Mouse (Mus musculus): Measurements from ENCODE around the gene Clpsl2. TPM values are rescaled to one million over a fixed set of nuclear protein-coding genes. Genes with fewer than 3 reads are reported as not detected.

Clpsl2 gene
- polyA plus RNA-seq, 1 experiment from 2014 or later = not detected

- DNase-seq (ENCODE audit: low spot score) (no peak), ATAC-seq (replicated peaks; ENCODE audit: low FRiP score, low TSS enrichment, low read depth) (no peak)
- WGBS = 88% methylated on average over 9 of the region's 9 CpGs
- Histone ChIP-seq H3K4me3 (ENCODE audit: low read depth, low read length) (no peak overlapping the region), H3K4me2 (ENCODE audit: low read length) (no peak overlapping the region), H3K4me1 (replicated peaks; ENCODE audit: control insufficient read depth, insufficient read depth, low read length) (no peaks in the 10 kb centered on the region), H3K27ac (ENCODE audit: low read depth) (no peak overlapping the region), H3K9ac (ENCODE audit: low read length) (no peak overlapping the region), H3K27me3 (replicated peaks; ENCODE audit: control insufficient read depth, insufficient read depth, low read length) (no peaks in the 10 kb centered on the region), H3K36me3 (ENCODE audit: control insufficient read depth, insufficient read depth, low read length) (peaks cover 97% of the 10 kb centered on the region), H3K9me3 (ENCODE audit: control insufficient read depth, low read length) (no peaks in the 10 kb centered on the region)
Observed at GRCm38 (mm10) chr17:28601557-28602250, 52.5 kb downstream of the Clpsl2 start.

Small RNA genes lying within 50 kb of the gene (microRNA-seq; reads per million reads assigned to microRNA genes)
- not detected for gene Gm25195
- not detected for gene Mir6969

Other genes starting within 250 kb of the Clpsl2 start
- gene Fance, start 235.9 kb upstream of the Clpsl2 start, polyA plus RNA-seq (2014; fragmentation: Nextera tagmentation; extraction: Ambion mirVana) = 27.3 and 33.7 TPM in 2 replicates
- 909 and 955 TPM in 2 replicates for gene Rpl10a, start 220.9 kb upstream of the Clpsl2 start, polyA plus RNA-seq (2014; fragmentation: Nextera tagmentation; extraction: Ambion mirVana)
- gene Tead3, start 198.6 kb upstream of the Clpsl2 start, polyA plus RNA-seq (2014; fragmentation: Nextera tagmentation; extraction: Ambion mirVana) = 12.0 and 13.3 TPM in 2 replicates
- 3.7 and 4.0 TPM in 2 replicates for gene Tulp1, start 184.2 kb upstream of the Clpsl2 start, polyA plus RNA-seq (2014; fragmentation: Nextera tagmentation; extraction: Ambion mirVana)
- gene Fkbp5, start 31.9 kb upstream of the Clpsl2 start, polyA plus RNA-seq (2014; fragmentation: Nextera tagmentation; extraction: Ambion mirVana) = 8.1 and 8.7 TPM in 2 replicates
- not detected in 2 replicates for gene Armc12, start 18.6 kb upstream of the Clpsl2 start, polyA plus RNA-seq (2014; fragmentation: Nextera tagmentation; extraction: Ambion mirVana)
- 18.6 and 323 TPM in 2 replicates for gene Clps, start 11.4 kb downstream of the Clpsl2 start, polyA plus RNA-seq (2014; fragmentation: Nextera tagmentation; extraction: Ambion mirVana)
- 1.5 and 2.0 TPM in 2 replicates for gene Lhfpl5, start 26.2 kb downstream of the Clpsl2 start, polyA plus RNA-seq (2014; fragmentation: Nextera tagmentation; extraction: Ambion mirVana)
- gene Srpk1, start 73.3 kb downstream of the Clpsl2 start, polyA plus RNA-seq (2014; fragmentation: Nextera tagmentation; extraction: Ambion mirVana) = 124 and 126 TPM in 2 replicates
- 0.35 and 0.55 TPM in 2 replicates for gene Slc26a8, start 140.8 kb downstream of the Clpsl2 start, polyA plus RNA-seq (2014; fragmentation: Nextera tagmentation; extraction: Ambion mirVana)
- gene Mapk14, start 141.9 kb downstream of the Clpsl2 start, polyA plus RNA-seq (2014; fragmentation: Nextera tagmentation; extraction: Ambion mirVana) = 60.7 and 62.6 TPM in 2 replicates
- 4.0 and 4.7 TPM in 2 replicates for gene AC170998.1, start 176.7 kb downstream of the Clpsl2 start, polyA plus RNA-seq (2014; fragmentation: Nextera tagmentation; extraction: Ambion mirVana)
- gene Mapk13, start 219.9 kb downstream of the Clpsl2 start, polyA plus RNA-seq (2014; fragmentation: Nextera tagmentation; extraction: Ambion mirVana) = 135 and 136 TPM in 2 replicates